Mouse (Mus musculus) olfactory bulb, adult 2 months (tissue): Measurements from ENCODE around the gene Pus1. TPM values are rescaled to one million over a fixed set of nuclear protein-coding genes. Genes with fewer than 3 reads are reported as not detected.

Source experiments
- H3K27ac ChIP-seq: fragments of 200-500 bp; 2 replicates; pipeline ENCODE4 v1.5.1; 2012; ENCODE audit warnings: low read depth, low read length; ENCODE audit not compliant: insufficient read depth
- H3K4me1 ChIP-seq: fragments of 200-500 bp; 2 replicates; pipeline ENCODE4 v1.6.1; 2012; ENCODE audit warnings: low read length; ENCODE audit not compliant: control insufficient read depth, insufficient read depth
- H3K4me3 ChIP-seq: fragments of 200-500 bp; 2 replicates; pipeline ENCODE4 v1.5.1; 2012; ENCODE audit warnings: mild to moderate bottlenecking, low read depth, low read length, moderate library complexity; ENCODE audit not compliant: insufficient read depth
- CTCF ChIP-seq: fragments of 200-500 bp; IDR thresholded peaks from 2 replicates; pipeline ENCODE4 v1.5.1; 2012; ENCODE audit warnings: low read depth, mild to moderate bottlenecking, low read length, moderate library complexity; ENCODE audit not compliant: insufficient read depth
- POLR2A ChIP-seq: fragments of 200-500 bp; IDR thresholded peaks from 2 replicates; pipeline ENCODE4 v1.6.1; 2012; ENCODE audit warnings: mild to moderate bottlenecking, low read depth, low read length, moderate library complexity; ENCODE audit not compliant: insufficient read depth
- WGBS: fragments of 180-500 bp; shearing (Covaris S2); methylation state at CpG from one replicate; pipeline ENCODE4 v1.1.7; 2018; 5-methylcytosine and 5-hydroxymethylcytosine counted together
- polyA plus RNA-seq: library from polyadenylated mRNA; stranded (reverse); fragments of >200 nt; gene quantifications from 2 replicates; pipeline ENCODE4 v1.2.4, GENCODE M21; 2012; ENCODE audit warnings: low replicate concordance; ENCODE audit not compliant: missing spikeins, insufficient read depth, insufficient read length

Pus1 gene
- not detected in 2 replicates for polyA plus RNA-seq

- Histone ChIP-seq H3K4me3 (peak within 1 kb of the TSS; percentile 71), H3K4me1 (peaks cover 15% of the 10 kb centered on the region), H3K27ac (0 out of 2 replicates have a peak within 1 kb of the TSS, but pooled peaks have one; percentile 21)
- WGBS = under 1% methylated on average over 56 of the region's 57 CpGs
- no peak for TF ChIP-seq CTCF
- TF ChIP-seq POLR2A = 0 out of 2 replicates have a peak, but pooled peaks have one; percentile 13
Observed at GRCm38 (mm10) chr5:110779998-110780760, at the start of gene Pus1. Pus1 (minus strand) TSS chr5:110780659.

GRCm38 (mm10) chr5:110827576-110827975 lies 47.1 kb upstream of the Pus1 start:
- Histone ChIP-seq H3K4me1 (no peaks in the 10 kb centered on the region), H3K27ac (no peak overlapping the region), H3K4me3 (no peak overlapping the region)
- WGBS = 93% methylated on average over 5 of the region's 5 CpGs
- no peak for TF ChIP-seq CTCF

GRCm38 (mm10) chr5:110826781-110827495 lies 46.5 kb upstream of the Pus1 start:
- Histone ChIP-seq H3K27ac (no peak overlapping the region), H3K4me1 (no peaks in the 10 kb centered on the region), H3K4me3 (no peak overlapping the region)
- 94% methylated on average over 8 of the region's 8 CpGs for WGBS
- TF ChIP-seq CTCF (no peak), POLR2A (no peak)

- TF ChIP-seq CTCF (no peak), POLR2A (no peak)
- no peak overlapping the region for H3K27ac ChIP-seq
- no peak overlapping the region for H3K4me3 ChIP-seq
- 96% methylated on average over 4 of the region's 4 CpGs for WGBS
- no peaks in the 10 kb centered on the region for H3K4me1 ChIP-seq
Observed at GRCm38 (mm10) chr5:110824421-110824820, 44.0 kb upstream of the Pus1 start.

GRCm38 (mm10) chr5:110809667-110810325 lies 29.3 kb upstream of the Pus1 start, which contains the start of gene Ulk1:
Ulk1 (minus strand) TSS chr5:110810097.
- under 1% methylated on average over 80 of the region's 80 CpGs for WGBS
- peak within 1 kb of the TSS; percentile 94 for H3K4me3 ChIP-seq
- TF ChIP-seq POLR2A = peak; percentile 99
- no peak for TF ChIP-seq CTCF

GRCm38 (mm10) chr5:110808821-110809666 lies 28.6 kb upstream of the Pus1 start:
- under 1% methylated on average over 27 of the region's 27 CpGs for WGBS
- peaks cover 23% of the 10 kb centered on the region for H3K4me1 ChIP-seq
- peak overlapping the region; percentile 94 for H3K4me3 ChIP-seq
- TF ChIP-seq CTCF = no peak
- TF ChIP-seq POLR2A = no peak
- H3K27ac ChIP-seq = no peak overlapping the region; the same call in 1 of the 2 replicates

More at GRCm38 (mm10) chr5:110809667-110810325, 29.3 kb upstream of the Pus1 start, which contains the start of gene Ulk1:
- peaks cover 23% of the 10 kb centered on the region for H3K4me1 ChIP-seq
- H3K27ac ChIP-seq = no peak within 1 kb of the TSS; the same call in 1 of the 2 replicates

- no peak for TF ChIP-seq CTCF
- TF ChIP-seq POLR2A = no peak
- 0 out of 2 replicates have a peak overlapping the region, but pooled peaks have one; percentile 22 for H3K27ac ChIP-seq
- WGBS = 3% methylated on average over 14 of the region's 14 CpGs
- peak overlapping the region; percentile 94 for H3K4me3 ChIP-seq
- H3K4me1 ChIP-seq = peaks cover 23% of the 10 kb centered on the region
Observed at GRCm38 (mm10) chr5:110808061-110808631, 27.7 kb upstream of the Pus1 start.

- no peak overlapping the region for H3K27ac ChIP-seq
- WGBS = 87% methylated on average over 4 of the region's 4 CpGs
- TF ChIP-seq POLR2A = no peak
- no peak for TF ChIP-seq CTCF
- H3K4me1 ChIP-seq = peaks cover 23% of the 10 kb centered on the region
- H3K4me3 ChIP-seq = peak overlapping the region; percentile 94; the same call in 1 of the 2 replicates
Observed at GRCm38 (mm10) chr5:110807453-110807852, 27.0 kb upstream of the Pus1 start.
